Mouse (Mus musculus): Measurements from ENCODE around the gene Nmnat2.

Gene Nmnat2

DNA sequence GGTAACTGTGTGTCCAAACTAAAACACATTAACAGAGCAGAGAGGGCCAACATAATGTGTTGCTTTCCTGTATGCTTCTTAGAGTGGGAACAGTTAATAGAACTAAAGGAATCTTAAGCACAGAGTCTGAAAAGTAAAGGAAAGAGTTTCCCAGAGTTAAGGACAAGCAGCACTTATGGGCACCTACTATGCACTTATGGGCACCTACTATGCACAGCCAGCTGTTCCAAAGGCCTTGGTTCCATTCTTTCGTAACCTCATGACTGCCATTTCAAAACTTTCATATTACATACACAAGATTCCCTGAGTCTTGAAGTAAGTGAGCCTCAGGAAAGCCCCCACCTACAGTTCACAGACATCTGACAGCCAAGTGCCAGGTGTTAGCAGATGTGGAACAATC, 64.3 kb downstream of the Nmnat2 start:
- DNase-seq (ENCODE audit: low spot score in 2 of 2): no peak

DNA sequence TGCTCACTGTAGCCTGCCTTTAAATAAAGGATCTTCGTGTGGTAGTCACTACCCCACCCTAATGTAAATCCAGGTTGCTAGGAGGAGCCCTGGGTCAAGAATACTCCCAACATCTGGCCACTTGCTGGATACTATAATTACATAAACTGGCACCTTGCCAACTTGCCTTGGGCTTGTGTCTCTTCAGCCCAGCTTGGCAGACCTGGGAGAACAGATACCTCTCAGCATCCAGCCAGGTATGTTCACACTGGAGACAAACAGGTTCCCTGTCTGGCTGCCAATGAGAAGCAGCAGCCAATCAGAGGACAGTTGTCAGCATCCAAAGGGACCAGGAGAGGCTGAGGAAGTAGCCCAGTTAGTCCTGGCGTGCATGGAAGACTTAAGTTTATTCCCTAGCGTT, 64.8 kb downstream of the Nmnat2 start:
- DNase-seq (ENCODE audit: low spot score in 2 of 2): no peak

DNA sequence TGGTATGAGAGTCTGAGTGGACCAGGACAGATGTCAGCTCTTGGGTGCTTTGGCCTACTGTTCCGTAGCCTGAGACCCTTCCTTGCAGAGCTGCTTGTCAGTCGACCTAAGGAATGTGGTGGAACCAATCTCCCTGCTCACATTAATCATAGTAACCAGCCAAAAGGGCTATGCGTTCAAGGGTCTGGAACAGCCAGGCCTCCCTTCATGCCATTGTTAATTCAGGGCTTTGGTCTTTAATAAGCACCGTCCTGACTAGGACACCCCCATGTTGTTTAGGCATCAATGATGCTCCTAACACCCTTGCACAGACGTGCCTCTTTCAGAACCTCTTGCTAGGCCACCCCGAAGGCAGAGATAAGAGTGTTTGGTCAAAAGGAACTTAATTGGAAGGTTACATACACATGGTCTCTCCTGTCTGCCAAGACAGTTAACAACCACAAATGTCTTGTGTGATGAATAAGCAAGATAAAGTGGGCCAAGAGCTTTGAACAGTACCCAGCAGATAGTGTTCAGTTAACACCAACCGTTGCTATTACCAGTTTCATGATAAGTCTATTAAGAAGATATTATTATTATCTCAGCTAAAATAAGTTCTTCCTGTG, 66.3 kb downstream of the Nmnat2 start:
- no peak for DNase-seq (ENCODE audit: low spot score in 2 of 2)

DNA sequence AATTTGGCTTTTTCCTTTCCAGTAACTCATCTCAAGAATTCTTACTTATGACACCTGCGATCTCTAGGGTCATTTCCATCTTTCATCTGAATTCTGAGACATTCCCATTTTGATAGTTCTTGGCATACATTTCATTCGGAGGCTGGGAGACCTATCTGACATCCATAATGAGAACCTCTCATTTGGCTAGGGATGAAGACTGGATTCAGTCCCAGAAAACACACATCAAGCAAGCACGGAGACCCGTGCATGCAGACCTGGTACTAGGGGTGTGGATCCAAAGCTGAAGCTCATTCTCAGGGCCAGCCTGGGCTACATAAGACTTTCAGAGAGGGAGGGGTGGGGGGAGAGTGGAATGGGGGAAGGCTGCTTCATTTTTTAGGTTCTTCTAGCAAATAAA, 68.2 kb downstream of the Nmnat2 start:
- DNase-seq (ENCODE audit: low spot score in 2 of 2): no peak

DNA sequence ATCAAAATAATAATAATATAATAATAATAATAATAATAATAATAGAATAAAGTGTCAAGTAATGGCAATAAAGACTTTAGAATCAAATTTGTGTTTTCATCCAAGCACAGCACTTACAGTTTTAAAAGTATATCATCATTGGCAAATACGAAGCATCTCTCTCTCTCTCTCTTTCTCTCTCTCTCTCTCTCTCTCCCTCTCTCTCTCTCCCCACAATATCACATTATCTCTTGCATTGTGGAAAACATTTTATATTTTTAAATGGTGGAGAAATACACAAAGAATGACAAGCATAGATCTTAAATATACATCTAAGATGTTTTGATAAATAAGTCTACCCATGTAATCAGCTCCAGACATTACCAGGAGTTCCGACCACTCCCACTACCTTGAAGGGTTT, 69.1 kb downstream of the Nmnat2 start:
- DNase-seq (ENCODE audit: low spot score in 2 of 2): no peak

DNA sequence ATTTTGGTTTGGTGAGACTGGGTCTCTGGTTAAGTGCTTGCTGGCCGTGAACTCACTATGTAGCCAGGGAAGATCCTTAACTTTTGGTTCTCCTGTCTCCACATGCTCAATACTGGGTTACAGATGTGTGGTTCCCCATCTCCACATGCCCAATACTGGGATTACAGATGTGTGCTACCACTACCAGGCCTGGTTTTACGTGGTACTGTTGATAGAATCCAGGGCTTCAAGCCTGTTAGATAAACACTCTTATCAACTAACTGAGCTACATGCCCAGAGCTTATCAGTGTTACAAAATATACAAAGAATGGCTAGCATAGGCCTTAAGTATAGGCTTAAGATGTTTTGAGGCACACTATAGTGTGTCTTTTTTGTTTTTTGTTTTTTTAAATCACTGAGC, 69.7 kb downstream of the Nmnat2 start:
- DNase-seq (ENCODE audit: low spot score in 2 of 2): no peak

DNA sequence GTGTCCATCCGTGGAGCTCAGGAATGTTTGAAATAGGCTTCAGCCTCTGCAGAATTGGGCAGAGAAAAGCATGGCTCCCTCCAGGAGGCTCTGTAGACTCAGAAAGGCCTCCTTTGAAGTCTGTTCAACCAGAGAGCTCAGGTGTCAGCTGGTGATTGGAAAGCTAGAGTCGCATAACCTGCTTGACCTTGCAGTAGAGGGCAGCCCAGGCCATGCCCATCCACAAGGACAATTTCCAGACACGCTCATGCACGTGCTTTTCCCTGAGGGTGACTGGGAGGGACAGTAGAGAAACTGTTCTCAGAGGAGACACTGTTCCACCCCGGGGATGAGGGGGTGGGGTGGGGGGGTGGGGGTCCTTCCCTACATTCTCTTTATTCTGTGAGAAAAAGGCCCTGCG, 76.6 kb downstream of the Nmnat2 start:
- no peak for DNase-seq (ENCODE audit: low spot score in 2 of 2)

DNA sequence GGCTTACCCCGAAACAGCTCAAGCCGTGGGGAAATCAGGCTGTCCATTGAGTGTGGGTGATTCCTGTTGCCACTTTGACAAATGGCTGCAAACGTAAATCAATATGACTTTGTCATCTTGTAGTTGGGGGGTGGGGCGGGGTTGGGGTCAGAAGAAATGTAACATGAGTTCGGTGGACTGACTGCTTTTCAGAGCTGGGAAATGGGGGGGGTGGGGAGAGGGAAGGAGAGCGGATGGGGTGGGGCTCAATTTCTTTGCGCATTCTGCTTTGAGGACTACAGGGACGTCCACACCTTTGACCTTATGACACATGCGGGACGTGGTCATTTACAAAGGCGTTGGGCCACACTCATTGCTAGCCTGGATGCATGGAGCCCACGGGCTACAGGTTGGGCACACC, 77.2 kb downstream of the Nmnat2 start:
- no peak for DNase-seq (ENCODE audit: low spot score in 2 of 2)

DNA sequence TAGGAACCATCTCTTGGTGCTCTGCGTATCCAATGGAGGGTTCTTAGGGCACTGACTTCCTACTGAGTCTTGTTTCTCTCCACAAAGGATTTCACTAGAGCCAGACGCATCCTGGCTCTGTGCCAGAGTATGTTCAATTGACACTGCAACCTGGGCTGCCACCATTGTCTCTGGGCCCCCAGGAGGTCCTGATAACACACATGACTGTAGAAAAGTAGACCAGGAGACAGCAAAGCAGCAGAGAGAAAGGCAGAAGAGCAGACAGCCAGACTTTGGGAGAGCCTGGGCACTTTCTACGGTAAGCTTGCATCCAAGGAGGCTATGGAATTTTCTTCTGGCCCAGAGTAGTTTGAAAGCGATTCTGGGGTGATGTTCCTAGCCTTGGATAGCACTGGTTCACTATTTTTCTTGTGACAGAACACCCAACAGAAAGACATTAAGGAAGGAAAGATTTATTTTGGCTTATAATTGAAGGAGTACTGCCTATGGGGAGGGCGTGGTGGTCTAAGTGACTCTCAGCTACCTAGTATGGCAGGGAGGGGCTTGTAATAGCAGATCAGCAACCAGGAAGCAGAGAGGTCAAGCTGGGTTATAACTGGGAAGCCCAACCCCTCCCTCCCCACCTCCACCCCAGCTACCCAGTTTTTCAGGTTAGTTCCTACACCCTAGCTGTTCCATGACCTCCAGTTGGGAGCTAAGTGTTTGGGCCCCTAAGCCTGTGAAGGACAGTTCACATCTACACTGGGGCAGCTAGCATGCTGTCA, 78.5 kb downstream of the Nmnat2 start:
- no peak for DNase-seq (ENCODE audit: low spot score in 2 of 2)

DNA sequence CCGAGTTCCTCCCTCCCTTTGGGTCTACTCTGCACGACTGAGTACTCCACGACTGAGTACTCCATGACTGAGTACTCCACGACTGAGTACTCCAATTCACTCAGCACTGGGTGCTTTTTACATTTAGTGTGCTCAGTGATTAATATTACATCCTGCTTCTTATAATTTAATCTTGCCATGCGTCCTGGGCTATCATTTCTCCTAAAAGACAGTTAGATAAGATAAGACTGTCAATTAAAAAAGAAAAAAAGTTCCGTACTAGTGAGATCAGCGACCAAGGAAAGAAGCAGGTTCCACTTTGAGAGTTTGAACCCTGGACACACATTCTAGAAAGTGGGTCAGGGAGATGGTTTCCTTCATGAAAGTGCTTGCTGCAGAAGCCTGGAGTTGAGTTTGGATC, 79.3 kb downstream of the Nmnat2 start:
- DNase-seq (ENCODE audit: low spot score in 2 of 2): no peak

DNA sequence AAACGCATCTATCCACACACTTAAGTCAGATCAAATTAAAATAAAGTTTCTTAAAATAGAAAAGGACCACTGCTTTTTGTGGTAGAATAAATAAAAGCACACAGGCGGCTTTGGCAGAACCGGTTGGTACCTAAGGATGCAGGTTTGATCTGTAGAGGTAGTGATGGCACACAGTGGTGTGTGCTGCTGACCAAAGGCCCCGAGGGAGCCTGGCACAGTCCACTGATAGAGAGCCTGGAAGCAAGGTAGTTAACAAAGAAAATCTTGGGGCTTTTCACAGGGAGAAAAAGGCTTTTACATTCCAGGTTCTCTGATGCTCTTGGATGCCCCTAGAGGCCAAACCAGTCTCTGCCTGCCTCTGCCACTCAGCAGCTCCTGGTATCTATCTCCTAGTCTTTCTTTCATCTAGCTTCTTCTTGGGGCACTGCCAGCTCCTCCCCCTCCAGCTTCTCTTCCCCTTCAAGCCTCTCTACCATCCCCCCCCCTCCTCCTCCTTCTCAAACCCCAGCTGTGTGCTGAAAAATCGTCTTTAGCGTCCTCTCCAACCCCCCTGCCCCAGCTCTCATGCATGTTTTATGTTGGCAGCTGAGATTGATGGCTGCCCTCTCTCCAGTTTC, 80.6 kb downstream of the Nmnat2 start:
- peak; percentile 47 to 48 for DNase-seq (ENCODE audit: low spot score in 2 of 2)

DNA sequence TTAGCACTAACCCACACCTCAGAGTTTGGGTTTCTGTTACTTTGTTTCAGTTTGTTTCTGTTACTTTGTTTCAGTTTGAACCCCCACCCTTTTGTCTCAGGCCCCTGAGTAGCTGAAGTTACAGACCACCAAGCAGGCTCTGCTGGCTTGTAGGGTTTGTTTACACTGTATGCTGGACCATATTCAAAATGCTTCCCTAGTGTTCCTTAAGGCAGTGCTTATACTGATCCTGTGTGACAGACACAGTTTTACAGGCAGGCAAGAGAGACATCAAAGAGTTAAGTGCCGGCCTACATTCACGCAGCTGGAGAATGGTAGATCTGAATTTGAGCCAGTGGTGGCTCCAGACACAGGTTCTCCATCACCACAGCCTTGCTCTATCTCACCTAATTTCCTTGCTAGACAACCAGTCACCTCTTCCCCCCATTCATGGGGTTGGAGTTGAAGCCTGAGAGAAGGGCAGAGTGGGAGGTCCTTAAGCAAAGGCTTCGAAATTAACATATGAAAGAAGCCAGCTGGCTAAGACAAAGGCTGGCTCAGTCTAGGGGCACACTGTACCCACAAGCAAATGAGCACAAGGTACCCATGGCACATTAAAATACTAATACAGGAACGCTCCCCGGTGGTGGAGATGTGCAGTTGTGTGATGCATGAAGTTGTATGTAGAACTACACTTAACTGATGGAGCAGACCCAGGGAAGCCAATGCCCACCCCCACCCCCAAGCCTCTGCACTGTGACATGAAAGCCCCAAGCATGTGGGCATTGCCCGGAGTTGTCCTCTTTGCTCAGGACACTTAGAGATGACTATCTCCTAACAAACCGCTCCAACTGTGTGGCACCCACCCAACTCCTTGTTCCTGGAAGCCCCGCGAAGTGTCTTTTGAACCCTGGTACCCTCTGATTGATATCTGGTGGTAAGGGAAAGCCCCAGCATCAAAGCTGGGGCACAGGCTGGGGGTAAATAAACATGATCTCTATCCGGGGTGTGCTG, 82.9 kb downstream of the Nmnat2 start:
- DNase-seq (ENCODE audit: low spot score in 2 of 2): no peak

DNA sequence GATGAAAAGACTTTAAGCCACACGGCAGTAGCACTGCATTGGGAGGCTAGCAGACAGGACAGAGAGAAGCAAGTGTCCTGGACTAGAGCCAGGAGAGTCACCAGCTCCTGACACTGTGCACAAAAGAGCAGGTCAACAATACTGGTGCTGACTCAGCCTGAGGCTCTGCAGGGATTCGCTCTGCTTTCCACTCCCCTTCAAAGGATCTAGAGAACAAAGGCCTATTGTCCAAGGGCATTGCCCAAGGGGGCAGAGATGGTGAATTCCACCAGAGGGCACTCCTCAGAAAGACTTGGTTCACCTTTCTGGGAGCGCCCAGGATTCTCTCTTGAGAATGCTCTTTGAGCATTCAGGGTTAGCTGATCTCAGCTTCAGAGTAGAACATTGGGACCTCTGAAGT, 85.3 kb downstream of the Nmnat2 start:
- DNase-seq (ENCODE audit: low spot score in 2 of 2): no peak

DNA sequence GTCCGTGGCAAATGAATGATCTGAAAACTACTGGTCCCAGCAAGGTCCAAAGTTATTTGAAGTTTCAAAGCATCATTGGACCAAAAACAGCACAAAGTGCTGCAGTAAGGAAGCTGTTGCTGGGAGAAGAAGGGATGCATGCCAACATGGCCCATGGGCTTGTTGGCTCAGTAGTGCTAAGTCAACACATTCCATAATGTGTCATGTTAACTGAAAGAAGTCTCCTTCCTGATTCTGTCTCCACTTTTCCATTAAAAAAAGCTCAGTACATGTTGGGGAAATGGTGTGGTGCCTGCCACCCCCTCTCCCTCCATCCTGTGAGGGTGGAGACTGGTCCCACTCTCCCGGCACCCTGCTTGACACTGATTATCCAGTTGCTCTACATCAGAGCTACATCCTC, 86.3 kb downstream of the Nmnat2 start:
- DNase-seq (ENCODE audit: low spot score in 2 of 2): no peak

DNA sequence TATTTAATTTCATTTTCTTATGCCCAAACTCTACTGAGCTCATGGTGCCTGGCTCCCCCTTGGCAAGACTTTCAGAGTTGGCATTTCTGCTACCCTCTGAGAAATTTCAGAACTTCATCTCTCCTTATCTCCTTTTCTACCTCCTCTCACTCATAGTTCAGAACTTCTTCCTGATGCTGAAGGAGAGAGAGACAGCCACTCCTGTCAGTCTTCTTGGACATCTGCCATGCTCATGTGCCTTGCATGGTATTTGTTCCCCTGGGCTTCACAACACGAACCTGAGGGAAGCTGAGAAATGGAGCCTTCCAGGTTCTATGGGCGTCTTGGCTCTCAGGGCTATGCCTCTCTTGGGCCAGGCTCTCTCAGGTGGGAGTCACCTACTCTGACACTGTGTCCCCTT, 87.5 kb downstream of the Nmnat2 start:
- no peak for DNase-seq (ENCODE audit: low spot score in 2 of 2)

DNA sequence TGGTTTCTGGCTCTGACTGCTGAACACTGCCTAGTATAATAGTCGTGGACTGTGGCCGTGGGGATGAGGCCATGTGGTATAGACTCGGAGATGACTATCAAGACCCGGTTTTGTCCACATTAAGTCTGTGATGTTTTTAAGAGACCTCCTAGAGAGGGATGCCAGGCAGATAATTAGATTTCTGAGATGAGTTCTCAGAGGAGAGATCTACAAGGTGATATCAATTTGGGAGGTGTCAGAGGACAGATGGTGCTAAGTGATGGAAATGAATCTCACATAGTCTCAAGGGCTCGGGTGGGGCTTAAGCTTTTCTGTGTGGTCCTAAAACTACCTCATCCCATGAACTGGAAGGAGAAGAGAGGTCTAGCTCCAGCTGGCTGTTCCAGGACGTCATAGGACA, 88.5 kb downstream of the Nmnat2 start:
- DNase-seq (ENCODE audit: low spot score in 2 of 2): no peak

DNA sequence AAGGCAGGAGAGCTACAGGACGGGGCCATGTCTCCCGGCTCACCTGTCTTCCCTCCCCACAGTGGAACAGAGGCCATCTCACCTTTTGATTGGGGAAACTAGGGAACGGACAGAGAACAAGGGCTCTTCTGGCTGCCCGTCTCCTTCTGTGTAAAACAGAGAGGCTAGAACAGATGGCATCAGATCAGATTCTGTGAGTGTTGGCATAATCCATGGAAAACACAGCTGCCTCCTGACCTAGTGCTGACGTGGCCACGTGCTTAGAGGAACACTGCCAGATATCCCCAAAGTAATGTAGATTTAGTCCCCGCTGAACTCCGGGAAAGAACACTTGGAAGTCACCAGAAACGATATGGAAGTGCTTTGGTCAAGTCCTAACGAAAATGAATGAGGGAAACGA, 90.6 kb downstream of the Nmnat2 start:
- DNase-seq (ENCODE audit: low spot score in 2 of 2): no peak

DNA sequence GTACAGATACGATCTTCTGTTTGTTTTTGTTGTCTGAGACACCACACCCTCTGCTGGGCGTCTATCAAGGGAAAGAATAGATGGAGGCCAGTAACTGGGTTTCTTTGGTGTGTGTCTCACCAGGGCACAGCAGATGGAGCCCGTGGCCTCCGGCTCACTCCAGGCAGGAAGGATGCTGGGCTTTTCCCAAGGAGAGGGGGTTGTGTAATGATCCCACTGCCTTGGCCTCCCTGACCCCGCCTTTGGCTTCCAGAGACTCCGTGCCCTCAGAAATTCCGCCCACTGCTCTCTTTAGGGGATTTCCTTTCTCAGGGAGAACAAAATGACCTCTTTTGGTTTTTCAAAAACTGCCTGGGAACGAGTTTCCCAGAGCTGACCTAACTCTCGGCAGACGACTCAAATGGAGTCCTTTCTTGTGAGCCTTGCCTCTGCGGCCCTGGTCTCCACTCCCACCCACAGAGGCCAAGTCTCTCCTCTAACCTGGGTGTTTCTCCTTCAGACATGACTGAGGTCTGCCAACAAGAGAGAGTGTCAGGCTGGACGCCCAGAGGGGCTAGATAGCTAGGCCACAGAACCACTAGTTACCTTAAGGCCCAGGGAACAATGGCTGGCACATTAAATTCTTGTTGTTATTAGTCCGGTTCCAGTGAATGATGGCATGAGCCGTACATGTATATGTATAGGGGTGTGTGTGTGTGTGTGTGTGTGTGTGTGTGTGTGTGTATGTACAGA, 93.5 kb downstream of the Nmnat2 start:
- DNase-seq (ENCODE audit: low spot score in 2 of 2): peak; percentile 51 to 82

DNA sequence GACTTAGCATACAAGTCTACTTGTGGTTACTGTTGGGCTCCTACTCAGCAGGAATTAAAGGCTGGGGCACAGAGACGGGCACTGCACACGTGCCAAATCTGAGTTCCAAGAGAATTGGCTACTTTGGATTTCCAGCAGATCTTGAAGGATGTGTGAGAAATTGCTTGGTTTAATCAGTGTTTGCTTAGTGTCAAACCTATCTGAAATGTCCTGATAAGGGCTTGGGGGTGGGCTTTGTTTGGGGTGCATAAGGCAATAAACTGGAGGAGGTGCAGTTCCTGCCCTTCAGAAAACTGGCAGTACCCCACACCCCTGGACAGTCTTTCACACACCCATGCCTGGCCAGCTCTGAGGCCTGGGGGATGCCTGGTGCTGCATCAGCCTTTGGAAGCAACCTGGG, 94.7 kb downstream of the Nmnat2 start:
- no peak for DNase-seq (ENCODE audit: low spot score in 2 of 2)

DNA sequence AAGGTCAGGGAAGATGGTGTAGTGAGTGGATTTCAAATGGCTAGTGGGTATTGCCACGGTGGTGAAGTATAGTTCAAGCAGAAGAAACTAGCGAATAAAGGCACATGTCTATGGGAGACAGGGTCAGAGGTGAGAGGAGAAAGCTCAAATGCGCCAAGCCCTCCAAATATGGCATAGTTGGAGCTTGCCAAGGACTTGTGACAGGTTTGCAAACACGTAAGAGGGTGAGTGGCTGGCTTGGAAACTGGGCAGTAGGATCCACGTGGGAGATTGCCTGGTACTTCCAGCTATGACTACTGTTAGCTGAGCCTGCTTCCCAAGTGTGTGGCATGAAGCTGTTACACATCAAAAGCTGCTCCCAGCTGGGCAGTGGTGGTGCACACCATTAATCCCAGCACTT, 96.7 kb downstream of the Nmnat2 start:
- DNase-seq (ENCODE audit: low spot score in 2 of 2): no peak

DNA sequence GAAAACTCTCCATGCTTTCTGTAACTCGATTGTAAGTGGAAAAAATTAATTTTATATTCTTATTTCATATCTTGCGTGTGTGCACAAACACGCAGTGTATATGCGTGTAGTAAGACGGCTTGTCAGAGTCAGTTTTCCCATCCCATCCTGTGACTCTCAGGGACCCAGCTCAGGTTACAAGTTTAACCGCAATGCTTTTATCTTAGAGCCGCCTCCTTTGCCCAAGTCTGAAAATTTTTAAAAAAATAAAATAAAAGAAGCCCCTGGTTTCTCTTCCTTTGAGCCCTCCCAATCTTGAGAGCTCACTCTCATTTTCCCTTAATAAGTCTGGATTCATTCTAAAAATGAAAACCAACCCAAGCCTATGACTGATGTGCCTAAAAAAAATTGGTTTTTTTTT, 98.8 kb downstream of the Nmnat2 start:
- no peak for DNase-seq (ENCODE audit: low spot score in 2 of 2)
